Mouse (Mus musculus) neural tube, embryonic 15.5 days (tissue): ENCODE results near the gene Pbld1. TPM values are rescaled to one million over a fixed set of nuclear protein-coding genes. Genes with fewer than 3 reads are reported as not detected.
A peak's percentile ranks its signal among the peaks of the same experiment; 100 is the strongest.

Experiments used
- ATAC-seq: fragments of 200-750 bp; cut with Nextera tagmentation; 2 replicates; pipeline ENCODE4 v1.8.0; 2017; ENCODE audit warnings: mild to moderate bottlenecking, moderate TSS enrichment, moderate library complexity; ENCODE audit not compliant: low FRiP score
- H3K27ac ChIP-seq: fragments of 300-500 bp; sonication (generic); replicated peaks from 2 replicates; pipeline ENCODE4 v1.5.1; 2015; ENCODE audit warnings: mild to moderate bottlenecking, inconsistent platforms
- H3K27me3 ChIP-seq: fragments of 300-500 bp; sonication (generic); replicated peaks from 2 replicates; pipeline ENCODE4 v1.6.1; 2015; ENCODE audit warnings: inconsistent platforms
- H3K36me3 ChIP-seq: fragments of 300-500 bp; sonication (generic); 2 replicates; pipeline ENCODE4 v1.6.1; 2015; ENCODE audit warnings: inconsistent platforms
- H3K4me1 ChIP-seq: fragments of 300-500 bp; sonication (generic); 2 replicates; pipeline ENCODE4 v1.6.1; 2015; ENCODE audit warnings: inconsistent platforms
- H3K4me2 ChIP-seq: fragments of 300-500 bp; sonication (generic); 2 replicates; pipeline ENCODE4 v1.6.1; 2015; ENCODE audit warnings: inconsistent platforms, mild to moderate bottlenecking, moderate library complexity
- H3K4me3 ChIP-seq: fragments of 300-500 bp; sonication (generic); replicated peaks from 2 replicates; pipeline ENCODE4 v1.5.1; 2015; ENCODE audit warnings: mild to moderate bottlenecking, inconsistent platforms
- H3K9ac ChIP-seq: fragments of 300-500 bp; sonication (generic); replicated peaks from 2 replicates; pipeline ENCODE4 v1.6.1; 2015; ENCODE audit warnings: mild to moderate bottlenecking, inconsistent platforms
- H3K9me3 ChIP-seq: fragments of 300-500 bp; sonication (generic); replicated peaks from 2 replicates; pipeline ENCODE4 v1.6.1; 2016; ENCODE audit warnings: inconsistent platforms
- WGBS: fragments of 180-500 bp; shearing (Covaris S2); methylation state at CpG from one replicate; pipeline ENCODE4 v1.1.7; 2015; ENCODE audit warnings: mixed read lengths; 5-methylcytosine and 5-hydroxymethylcytosine counted together
- polyA plus RNA-seq: library from polyadenylated mRNA; unstranded; fragments of >200 nt; fragmentation: Nextera tagmentation; extraction: Ambion mirVana; gene quantifications from 2 replicates; pipeline ENCODE4 v1.2.1, GENCODE M21; 2015

Pbld1 gene
- polyA plus RNA-seq, 1 experiment from 2014 or later = 1.0 TPM

GRCm38 (mm10) chr10:63025016-63025415, 34.9 kb upstream of the Pbld1 start:
- Histone ChIP-seq H3K9ac (peak overlapping the region; percentile 89; the same call in 1 of the 2 replicates), H3K27ac (peak overlapping the region; percentile 100), H3K4me3 (peak overlapping the region; percentile 76), H3K36me3 (no peaks in the 10 kb centered on the region), H3K27me3 (no peaks in the 10 kb centered on the region), H3K4me2 (peak overlapping the region; percentile 67), H3K9me3 (no peaks in the 10 kb centered on the region), H3K4me1 (peaks cover 52% of the 10 kb centered on the region)
- WGBS = 28% methylated on average over 2 of the region's 2 CpGs
- ATAC-seq = no peak

- Histone ChIP-seq H3K4me1 (peaks cover 47% of the 10 kb centered on the region), H3K4me3 (0 out of 2 replicates have a peak overlapping the region, but pooled peaks have one; percentile 5), H3K4me2 (peak overlapping the region; percentile 67), H3K27me3 (no peaks in the 10 kb centered on the region), H3K9me3 (no peaks in the 10 kb centered on the region), H3K36me3 (no peaks in the 10 kb centered on the region), H3K27ac (peak overlapping the region; percentile 100), H3K9ac (no peak overlapping the region)
- WGBS = 10% methylated on average over 6 of the region's 6 CpGs
- ATAC-seq = no peak
These were observed 34.4 kb upstream of the Pbld1 start for GRCm38 (mm10) chr10:63025491-63026011.

- WGBS = 7% methylated on average over 8 of the region's 8 CpGs
- Histone ChIP-seq H3K4me3 (no peak overlapping the region), H3K9ac (0 out of 2 replicates have a peak overlapping the region, but pooled peaks have one; percentile 6)
These were observed 33.7 kb upstream of the Pbld1 start for GRCm38 (mm10) chr10:63026156-63026794.

GRCm38 (mm10) chr10:63026795-63027160, 33.2 kb upstream of the Pbld1 start:
- WGBS = 35% methylated on average over 6 of the region's 6 CpGs
- Histone ChIP-seq H3K27ac (peak overlapping the region; percentile 100), H3K4me1 (peaks cover 35% of the 10 kb centered on the region), H3K9me3 (no peaks in the 10 kb centered on the region), H3K4me3 (no peak overlapping the region), H3K9ac (no peak overlapping the region), H3K4me2 (peak overlapping the region; percentile 67), H3K36me3 (no peaks in the 10 kb centered on the region), H3K27me3 (no peaks in the 10 kb centered on the region)
- ATAC-seq = no peak

More at GRCm38 (mm10) chr10:63026156-63026794, 33.7 kb upstream of the Pbld1 start:
- no peaks in the 10 kb centered on the region for H3K36me3 ChIP-seq
- no peaks in the 10 kb centered on the region for H3K27me3 ChIP-seq
- peak overlapping the region; percentile 67 for H3K4me2 ChIP-seq
- no peaks in the 10 kb centered on the region for H3K9me3 ChIP-seq
- peak overlapping the region; percentile 100 for H3K27ac ChIP-seq
- ATAC-seq = no peak
- peaks cover 40% of the 10 kb centered on the region for H3K4me1 ChIP-seq

GRCm38 (mm10) chr10:63027376-63028161, 32.4 kb upstream of the Pbld1 start:
- Histone ChIP-seq H3K36me3 (no peaks in the 10 kb centered on the region), H3K4me2 (peak overlapping the region; percentile 67; the same call in 1 of the 2 replicates), H3K27ac (peak overlapping the region; percentile 100), H3K4me1 (peaks cover 31% of the 10 kb centered on the region), H3K27me3 (no peaks in the 10 kb centered on the region), H3K4me3 (no peak overlapping the region), H3K9me3 (no peaks in the 10 kb centered on the region), H3K9ac (no peak overlapping the region)
- WGBS = 83% methylated on average over 10 of the region's 10 CpGs
- no peak for ATAC-seq

- Histone ChIP-seq H3K9me3 (no peaks in the 10 kb centered on the region), H3K9ac (no peak overlapping the region), H3K27me3 (no peaks in the 10 kb centered on the region), H3K27ac (peak overlapping the region; percentile 51; the same call in 1 of the 2 replicates), H3K4me3 (no peak overlapping the region), H3K4me1 (peaks cover 31% of the 10 kb centered on the region), H3K4me2 (no peak overlapping the region), H3K36me3 (no peaks in the 10 kb centered on the region)
- WGBS = 43% methylated on average over 4 of the region's 4 CpGs
- ATAC-seq = no peak
These were observed 31.6 kb upstream of the Pbld1 start for GRCm38 (mm10) chr10:63028396-63028795.

- H3K27ac ChIP-seq = no peak overlapping the region
- no peak overlapping the region for H3K4me3 ChIP-seq
- 0 out of 2 replicates have a peak, but pooled peaks cover 6% of the 10 kb centered on the region for H3K4me1 ChIP-seq
- no peak overlapping the region for H3K9ac ChIP-seq
- no peaks in the 10 kb centered on the region for H3K9me3 ChIP-seq
- H3K4me2 ChIP-seq = no peak overlapping the region
- H3K36me3 ChIP-seq = no peaks in the 10 kb centered on the region
- 85% methylated on average over 3 of the region's 3 CpGs for WGBS
- H3K27me3 ChIP-seq = no peaks in the 10 kb centered on the region
- ATAC-seq = no peak
These were observed 27.7 kb upstream of the Pbld1 start for GRCm38 (mm10) chr10:63032267-63032666.

GRCm38 (mm10) chr10:63032956-63033355, 27.0 kb upstream of the Pbld1 start:
- 69% methylated on average over 3 of the region's 3 CpGs for WGBS
- Histone ChIP-seq H3K9ac (no peak overlapping the region), H3K27me3 (no peaks in the 10 kb centered on the region), H3K4me2 (no peak overlapping the region), H3K36me3 (no peaks in the 10 kb centered on the region), H3K27ac (no peak overlapping the region), H3K9me3 (no peaks in the 10 kb centered on the region), H3K4me1 (0 out of 2 replicates have a peak, but pooled peaks cover 6% of the 10 kb centered on the region), H3K4me3 (no peak overlapping the region)
- no peak for ATAC-seq

GRCm38 (mm10) chr10:63038571-63039320, 21.2 kb upstream of the Pbld1 start:
- Histone ChIP-seq H3K36me3 (no peaks in the 10 kb centered on the region), H3K27ac (no peak overlapping the region), H3K9ac (no peak overlapping the region), H3K4me2 (no peak overlapping the region), H3K4me3 (no peak overlapping the region), H3K4me1 (no peaks in the 10 kb centered on the region), H3K27me3 (no peaks in the 10 kb centered on the region), H3K9me3 (no peaks in the 10 kb centered on the region)
- WGBS = 61% methylated on average over 14 of the region's 14 CpGs
- ATAC-seq = no peak

- no peak for ATAC-seq
- H3K9me3 ChIP-seq = no peaks in the 10 kb centered on the region
- H3K4me1 ChIP-seq = no peaks in the 10 kb centered on the region
- no peak overlapping the region for H3K4me3 ChIP-seq
- H3K36me3 ChIP-seq = no peaks in the 10 kb centered on the region
- H3K9ac ChIP-seq = no peak overlapping the region
- H3K4me2 ChIP-seq = no peak overlapping the region
- 86% methylated on average over 5 of the region's 5 CpGs for WGBS
- H3K27ac ChIP-seq = no peak overlapping the region
- H3K27me3 ChIP-seq = no peaks in the 10 kb centered on the region
These were observed 19.9 kb upstream of the Pbld1 start for GRCm38 (mm10) chr10:63039867-63040628.

- no peaks in the 10 kb centered on the region for H3K4me1 ChIP-seq
- no peak for ATAC-seq
- no peaks in the 10 kb centered on the region for H3K9me3 ChIP-seq
- H3K27me3 ChIP-seq = no peaks in the 10 kb centered on the region
- WGBS = 73% methylated on average over 3 of the region's 3 CpGs
- no peak overlapping the region for H3K4me3 ChIP-seq
- no peaks in the 10 kb centered on the region for H3K36me3 ChIP-seq
- H3K27ac ChIP-seq = no peak overlapping the region
- no peak overlapping the region for H3K4me2 ChIP-seq
- no peak overlapping the region for H3K9ac ChIP-seq
These were observed 16.8 kb upstream of the Pbld1 start for GRCm38 (mm10) chr10:63043154-63043553.
